Comparison of ENCODE assay signal across 8 mouse cellular contexts in the genomic region with DNA sequence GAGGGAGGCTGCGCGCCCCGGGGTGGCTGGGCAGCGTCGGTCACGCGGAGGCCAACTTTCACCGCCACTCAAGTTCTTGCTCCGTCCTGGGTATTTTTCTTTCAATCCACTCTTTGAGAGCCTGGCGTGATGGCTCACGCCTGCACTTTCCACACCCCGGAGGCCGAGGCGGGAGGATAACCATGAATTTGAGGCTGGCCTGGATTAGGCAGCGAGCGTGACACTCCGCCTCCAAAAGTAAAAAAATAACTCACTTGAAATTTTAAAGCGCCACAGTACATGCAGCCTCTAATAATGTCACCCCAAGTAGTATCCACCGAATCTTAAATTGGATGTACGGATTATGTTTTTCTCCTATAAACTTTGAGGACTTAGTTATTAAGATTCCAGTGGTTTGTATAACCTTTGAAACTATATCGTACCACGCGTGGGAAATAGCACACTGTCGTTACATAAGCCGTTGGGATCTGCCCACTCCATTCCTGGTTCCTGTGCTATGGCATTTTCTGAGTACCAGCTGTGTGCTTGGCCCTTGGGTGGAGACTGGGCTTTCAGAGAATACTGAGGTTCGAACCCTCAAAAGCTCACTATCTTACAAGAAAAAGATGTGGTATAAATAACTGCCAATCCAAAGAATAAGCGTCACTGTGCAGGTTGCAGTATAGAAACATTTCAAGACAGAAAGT. TPM values are rescaled to one million over a fixed set of nuclear protein-coding genes. Genes with fewer than 3 reads are reported as not detected.
A peak's percentile ranks its signal among the peaks of the same experiment; 100 is the strongest.
DNase-seq lines count a peak whose midpoint lies in the region; ATAC-seq and TF ChIP-seq lines count a peak whose summit lies in the region.

No protein-coding gene starts in this region.

- TF ChIP-seq POLR2A in cerebellum, adult 2 months (IDR thresholded peaks at IDR 0.05; ENCODE audit: borderline replicate concordance, insufficient read depth, low read length), result no peak

- no peaks in the 10 kb centered on the region for H3K9me3 ChIP-seq in limb, embryonic 13.5 days
- H3K9me3 ChIP-seq in midbrain, postnatal 0 days (ENCODE audit: low read length), result no peaks in the 10 kb centered on the region

- no peaks in the 10 kb centered on the region for H3K27me3 ChIP-seq in cerebellum, adult 2 months (ENCODE audit: control insufficient read depth, insufficient read depth, low read length)
- H3K27me3 ChIP-seq in limb, embryonic 13.5 days, result no peaks in the 10 kb centered on the region
- no peaks in the 10 kb centered on the region for H3K27me3 ChIP-seq in midbrain, postnatal 0 days (ENCODE audit: insufficient read depth, low read length)

- peak overlapping the region; percentile 88 for H3K9ac ChIP-seq in limb, embryonic 13.5 days
- H3K9ac ChIP-seq in midbrain, postnatal 0 days (replicated peaks; ENCODE audit: low read length, poor library complexity, severe bottlenecking), result peak overlapping the region; percentile 92

- peaks cover 3% of the 10 kb centered on the region; the same call in 1 of the 2 replicates for H3K4me1 ChIP-seq in cerebellum, adult 2 months (ENCODE audit: control insufficient read depth, insufficient read depth, low read length)
- peaks cover 21% of the 10 kb centered on the region for H3K4me1 ChIP-seq in limb, embryonic 13.5 days
- H3K4me1 ChIP-seq in midbrain, postnatal 0 days (ENCODE audit: insufficient read depth, low read length), result peaks cover 4% of the 10 kb centered on the region; the same call in 1 of the 2 replicates

- peaks cover 12% of the 10 kb centered on the region for H3K36me3 ChIP-seq in limb, embryonic 13.5 days
- peaks cover 8% of the 10 kb centered on the region for H3K36me3 ChIP-seq in midbrain, postnatal 0 days (ENCODE audit: insufficient read depth, low read length)

- peak overlapping the region; percentile 67 for H3K4me2 ChIP-seq in limb, embryonic 13.5 days (replicated peaks)
- peak overlapping the region; percentile 66 for H3K4me2 ChIP-seq in midbrain, postnatal 0 days (ENCODE audit: low read depth, low read length, poor library complexity, severe bottlenecking)

- H3K4me3 ChIP-seq in cerebellum, adult 2 months (replicated peaks; ENCODE audit: insufficient read depth, low read depth, low read length), result peak overlapping the region; percentile 99
- H3K4me3 ChIP-seq in limb, embryonic 13.5 days, result peak overlapping the region; percentile 74
- peak overlapping the region; percentile 67 for H3K4me3 ChIP-seq in midbrain, postnatal 0 days (ENCODE audit: low read depth, low read length)

- ATAC-seq in limb, embryonic 13.5 days (ENCODE audit: low FRiP score, low read depth), result peak; percentile 4; the same call in 1 of the 2 replicates
- ATAC-seq in midbrain, postnatal 0 days (ENCODE audit: low FRiP score), result no peak; the same call in 1 of the 2 replicates

- WGBS in cerebellum, adult 2 months, result 3% methylated on average over 27 of the region's 27 CpGs
- WGBS in limb, embryonic 13.5 days, result 7% methylated on average over 27 of the region's 27 CpGs
- 6% methylated on average over 27 of the region's 27 CpGs for WGBS in midbrain, postnatal 0 days

- H3K27ac ChIP-seq in cerebellum, adult 2 months (ENCODE audit: insufficient read depth, low read length), result peak overlapping the region; percentile 98
- peak overlapping the region; percentile 98 for H3K27ac ChIP-seq in limb, embryonic 13.5 days
- H3K27ac ChIP-seq in midbrain, postnatal 0 days (ENCODE audit: low read depth, low read length), result peak overlapping the region; percentile 99

- TF ChIP-seq CTCF in cerebellum, adult 2 months (IDR thresholded peaks at IDR 0.05; ENCODE audit: borderline replicate concordance, insufficient read depth, low read depth, low read length), result no peak
- TF ChIP-seq CTCF in midbrain, postnatal 0 days (IDR thresholded peaks at IDR 0.05), result no peak

- DNase-seq in urinary bladder, postnatal 14 days (ENCODE audit: low spot score), result peak; percentile 44
- DNase-seq in urinary bladder, adult 2 months (ENCODE audit: low spot score), result no peak
- peak; percentile 63 to 69 for DNase-seq in cerebellum, adult 2 months
- DNase-seq in forelimb bud, embryonic 11.5 days (ENCODE audit: low read depth, low spot score), result peak; percentile 48
- DNase-seq in induced T-regulatory cell, adult 2 months (ENCODE audit: low read depth), result peak; percentile 64
- no peak for DNase-seq in midbrain, postnatal 0 days (ENCODE audit: low spot score)
- no peak for DNase-seq in thymus, postnatal 25 days

RNA-seq across cellular contexts. Expression of gene Angel2, which starts 4.2 kb away (rescaled TPM):
- 45.3 and 50.5 TPM in 2 replicates for polyA plus RNA-seq in urinary bladder, adult 2 months (2012; rRNA removed)
- 50.1 and 50.7 TPM in 2 replicates for polyA plus RNA-seq in cerebellum, adult 2 months (2012; rRNA removed)
- 55.1 and 55.3 TPM in 2 replicates for polyA plus RNA-seq in limb, embryonic 13.5 days (2015; fragmentation: Nextera tagmentation; extraction: Ambion mirVana)
- total RNA-seq in midbrain, postnatal 0 days (2014; rRNA removed), result 31.4 and 40.1 TPM in 2 replicates
- polyA plus RNA-seq in midbrain, postnatal 0 days (2015; fragmentation: Nextera tagmentation; extraction: Ambion mirVana), result 40.4 and 41.6 TPM in 2 replicates

RNA-seq across cellular contexts. Expression of gene Rps6kc1, which starts 17.6 kb away (rescaled TPM):
- polyA plus RNA-seq in urinary bladder, adult 2 months (2012; rRNA removed), result 9.5 and 13.8 TPM in 2 replicates
- 23.4 and 24.3 TPM in 2 replicates for polyA plus RNA-seq in cerebellum, adult 2 months (2012; rRNA removed)
- polyA plus RNA-seq in limb, embryonic 13.5 days (2015; fragmentation: Nextera tagmentation; extraction: Ambion mirVana), result 17.2 and 17.3 TPM in 2 replicates
- total RNA-seq in midbrain, postnatal 0 days (2014; rRNA removed), result 44.7 and 47.9 TPM in 2 replicates
- 26.9 and 28.6 TPM in 2 replicates for polyA plus RNA-seq in midbrain, postnatal 0 days (2015; fragmentation: Nextera tagmentation; extraction: Ambion mirVana)

RNA-seq across cellular contexts. Expression of gene Vash2, which starts 49.9 kb away (rescaled TPM):
- 0.56 and 0.88 TPM in 2 replicates for polyA plus RNA-seq in urinary bladder, adult 2 months (2012; rRNA removed)
- 3.0 TPM in 2 replicates for polyA plus RNA-seq in cerebellum, adult 2 months (2012; rRNA removed)
- polyA plus RNA-seq in limb, embryonic 13.5 days (2015; fragmentation: Nextera tagmentation; extraction: Ambion mirVana), result 64.4 and 72.7 TPM in 2 replicates
- 46.1 and 51.2 TPM in 2 replicates for total RNA-seq in midbrain, postnatal 0 days (2014; rRNA removed)
- 48.8 and 49.5 TPM in 2 replicates for polyA plus RNA-seq in midbrain, postnatal 0 days (2015; fragmentation: Nextera tagmentation; extraction: Ambion mirVana)

Comparison
In these comparisons a context has a peak if more than half of its experiments do, and no peak if none do; other contexts are left out.
1. DNase-seq: peak in urinary bladder, postnatal 14 days (single experiment), cerebellum, adult 2 months (2 of 2), forelimb bud, embryonic 11.5 days (single experiment) and induced T-regulatory cell, adult 2 months (single experiment); none in urinary bladder, adult 2 months (single experiment), midbrain, postnatal 0 days (single experiment) and thymus, postnatal 25 days (single experiment).
2. RNA of gene Vash2, which starts 49.9 kb away (polyA plus RNA-seq): 64.4 to 72.7 TPM in limb, embryonic 13.5 days and 48.8 to 49.5 TPM in midbrain, postnatal 0 days; 3.0 TPM in cerebellum, adult 2 months and 0.56 to 0.88 TPM in urinary bladder, adult 2 months; every median in the first group is over 10 times any median in the second.
3. Peak in every context shown above with its lines, with median percentiles within 50 percentile points of each other: H3K27ac ChIP-seq and H3K4me3 ChIP-seq.